Mouse (Mus musculus): ENCODE results near the gene Pimreg. TPM values are rescaled to one million over a fixed set of nuclear protein-coding genes. Genes with fewer than 3 reads are reported as not detected.

The Pimreg gene
- polyA plus RNA-seq (2014; fragmentation: Illumina TruSeq; extraction: RNeasy Lipid Tissue Mini Kit (QIAGEN cat#74804); ENCODE audit: low read depth, low replicate concordance), result not detected

DNA sequence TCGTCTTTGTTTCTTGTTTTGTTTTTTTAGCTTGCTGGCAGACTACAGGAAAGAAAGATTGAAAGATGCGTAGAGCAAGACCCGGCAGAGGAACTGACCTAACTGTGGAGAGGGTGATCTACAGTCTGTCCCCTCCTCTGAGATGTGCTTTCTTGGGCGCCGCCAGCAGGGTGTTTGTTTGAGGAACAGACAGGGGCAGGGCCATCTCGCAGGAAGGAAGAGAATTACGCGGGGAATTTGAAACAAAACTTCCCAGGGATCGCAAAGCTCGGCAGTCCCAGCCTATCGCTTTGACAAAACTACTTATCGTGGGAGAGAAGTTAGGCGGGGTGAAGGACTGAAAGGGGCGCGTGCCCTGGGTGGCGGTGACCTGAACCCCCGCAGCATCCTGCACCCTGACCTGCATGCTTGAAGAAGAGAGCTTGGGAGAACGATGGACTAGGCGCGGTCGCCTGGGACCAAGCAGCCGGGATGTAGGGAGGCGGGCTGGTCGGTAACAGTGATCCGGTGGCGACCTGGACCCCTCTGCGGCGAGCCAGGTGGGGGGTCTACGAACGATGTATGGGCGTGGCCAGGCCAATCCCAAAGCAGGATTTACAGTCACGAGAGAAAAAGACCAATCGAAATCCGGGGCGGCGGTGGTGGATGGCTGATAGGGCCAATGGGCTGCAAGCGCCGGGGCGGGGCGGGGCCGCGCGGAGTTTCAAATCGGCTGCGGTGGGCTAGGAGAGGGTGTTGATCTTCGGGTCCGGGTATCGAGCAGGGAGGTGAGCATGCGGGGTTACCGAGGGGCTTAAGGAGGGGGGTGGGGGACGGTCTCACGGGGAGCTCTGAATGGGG, at the start of gene Pimreg:
TSS of gene Pimreg (plus strand) at position 265 of the 840 bp plus-strand sequence.

DNA sequence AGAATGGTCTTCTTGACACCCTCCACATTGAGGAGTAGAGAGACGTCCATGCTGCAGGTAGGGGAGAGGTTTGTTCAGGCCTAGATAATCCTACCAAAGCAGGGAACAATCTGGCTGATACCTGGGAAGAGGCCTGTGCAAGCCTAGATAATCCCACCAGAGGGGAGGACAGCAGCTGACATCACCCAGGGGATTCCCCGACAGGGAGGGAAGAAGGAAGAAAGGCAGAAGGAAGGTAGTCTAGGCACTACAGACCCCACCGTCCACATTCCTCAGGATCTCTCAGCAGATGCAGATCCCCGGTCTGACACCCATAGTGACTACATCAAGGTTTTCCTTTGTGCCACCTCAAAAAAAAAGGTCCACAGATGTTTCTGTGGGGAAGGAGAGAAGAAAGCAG, 4.4 kb upstream of the Pimreg start, which contains the start of gene Aipl1:
TSS of gene Aipl1 (minus strand) at position 101 of the 400 bp plus-strand sequence.

Other genes with a start within 250 kb of the Pimreg start
- not detected for gene Aipl1, start 4.5 kb upstream of the Pimreg start, polyA plus RNA-seq (2014; fragmentation: Illumina TruSeq; extraction: RNeasy Lipid Tissue Mini Kit (QIAGEN cat#74804); ENCODE audit: low read depth, low replicate concordance)
- gene Pitpnm3, start 93.7 kb downstream of the Pimreg start, polyA plus RNA-seq (2014; fragmentation: Illumina TruSeq; extraction: RNeasy Lipid Tissue Mini Kit (QIAGEN cat#74804); ENCODE audit: low read depth, low replicate concordance), result not detected
- gene Gm43951, start 164.8 kb downstream of the Pimreg start, polyA plus RNA-seq (2014; fragmentation: Illumina TruSeq; extraction: RNeasy Lipid Tissue Mini Kit (QIAGEN cat#74804); ENCODE audit: low read depth, low replicate concordance), result not detected
- 1.4 TPM for gene 4933427D14Rik, start 165.4 kb downstream of the Pimreg start, polyA plus RNA-seq (2014; fragmentation: Illumina TruSeq; extraction: RNeasy Lipid Tissue Mini Kit (QIAGEN cat#74804); ENCODE audit: low read depth, low replicate concordance)
- 79.5 TPM for gene Txndc17, start 165.5 kb downstream of the Pimreg start, polyA plus RNA-seq (2014; fragmentation: Illumina TruSeq; extraction: RNeasy Lipid Tissue Mini Kit (QIAGEN cat#74804); ENCODE audit: low read depth, low replicate concordance)
- gene Med31, start 173.6 kb downstream of the Pimreg start, polyA plus RNA-seq (2014; fragmentation: Illumina TruSeq; extraction: RNeasy Lipid Tissue Mini Kit (QIAGEN cat#74804); ENCODE audit: low read depth, low replicate concordance), result 5.5 TPM
- 0.19 TPM for gene Slc13a5, start 225.2 kb downstream of the Pimreg start, polyA plus RNA-seq (2014; fragmentation: Illumina TruSeq; extraction: RNeasy Lipid Tissue Mini Kit (QIAGEN cat#74804); ENCODE audit: low read depth, low replicate concordance)